Mouse (Mus musculus) hindbrain, embryonic 12.5 days (tissue): Measurements from ENCODE around the gene Gm49361. TPM values are rescaled to one million over a fixed set of nuclear protein-coding genes. Genes with fewer than 3 reads are reported as not detected.

Experiments used
- ATAC-seq: fragments of 200-750 bp; cut with Nextera tagmentation; 2 replicates; pipeline ENCODE4 v1.8.0; 2017; ENCODE audit warnings: moderate TSS enrichment; ENCODE audit not compliant: low FRiP score
- H3K27ac ChIP-seq: fragments of 300-500 bp; sonication (generic); 2 replicates; pipeline ENCODE4 v1.5.1; 2016; ENCODE audit warnings: mild to moderate bottlenecking
- H3K27me3 ChIP-seq: fragments of 300-500 bp; sonication (generic); 2 replicates; pipeline ENCODE4 v1.6.1; 2016; ENCODE audit warnings: mild to moderate bottlenecking
- H3K36me3 ChIP-seq: fragments of 300-500 bp; sonication (generic); 2 replicates; pipeline ENCODE4 v1.6.1; 2016; ENCODE audit warnings: mild to moderate bottlenecking
- H3K4me1 ChIP-seq: fragments of 300-500 bp; sonication (generic); 2 replicates; pipeline ENCODE4 v1.6.1; 2016
- H3K4me2 ChIP-seq: fragments of 300-500 bp; sonication (generic); replicated peaks from 2 replicates; pipeline ENCODE4 v1.6.1; 2016; ENCODE audit warnings: mild to moderate bottlenecking
- H3K4me3 ChIP-seq: fragments of 300-500 bp; sonication (generic); 2 replicates; pipeline ENCODE4 v1.5.1; 2016; ENCODE audit warnings: mild to moderate bottlenecking
- H3K9ac ChIP-seq: fragments of 300-500 bp; sonication (generic); 2 replicates; pipeline ENCODE4 v1.6.1; 2016; ENCODE audit warnings: mild to moderate bottlenecking, moderate library complexity
- H3K9me3 ChIP-seq: fragments of 300-500 bp; sonication (generic); replicated peaks from 2 replicates; pipeline ENCODE4 v1.6.1; 2016; ENCODE audit warnings: mild to moderate bottlenecking
- WGBS: fragments of 180-500 bp; shearing (Covaris S2); methylation state at CpG from one replicate; pipeline ENCODE4 v1.1.7; 2016; 5-methylcytosine and 5-hydroxymethylcytosine counted together
- polyA plus RNA-seq: library from polyadenylated mRNA; unstranded; fragments of >200 nt; fragmentation: Nextera tagmentation; extraction: Ambion mirVana; gene quantifications from 2 replicates; pipeline ENCODE4 v1.2.1, GENCODE M21; 2016

The Gm49361 gene
- not detected in 2 replicates for polyA plus RNA-seq

DNA sequence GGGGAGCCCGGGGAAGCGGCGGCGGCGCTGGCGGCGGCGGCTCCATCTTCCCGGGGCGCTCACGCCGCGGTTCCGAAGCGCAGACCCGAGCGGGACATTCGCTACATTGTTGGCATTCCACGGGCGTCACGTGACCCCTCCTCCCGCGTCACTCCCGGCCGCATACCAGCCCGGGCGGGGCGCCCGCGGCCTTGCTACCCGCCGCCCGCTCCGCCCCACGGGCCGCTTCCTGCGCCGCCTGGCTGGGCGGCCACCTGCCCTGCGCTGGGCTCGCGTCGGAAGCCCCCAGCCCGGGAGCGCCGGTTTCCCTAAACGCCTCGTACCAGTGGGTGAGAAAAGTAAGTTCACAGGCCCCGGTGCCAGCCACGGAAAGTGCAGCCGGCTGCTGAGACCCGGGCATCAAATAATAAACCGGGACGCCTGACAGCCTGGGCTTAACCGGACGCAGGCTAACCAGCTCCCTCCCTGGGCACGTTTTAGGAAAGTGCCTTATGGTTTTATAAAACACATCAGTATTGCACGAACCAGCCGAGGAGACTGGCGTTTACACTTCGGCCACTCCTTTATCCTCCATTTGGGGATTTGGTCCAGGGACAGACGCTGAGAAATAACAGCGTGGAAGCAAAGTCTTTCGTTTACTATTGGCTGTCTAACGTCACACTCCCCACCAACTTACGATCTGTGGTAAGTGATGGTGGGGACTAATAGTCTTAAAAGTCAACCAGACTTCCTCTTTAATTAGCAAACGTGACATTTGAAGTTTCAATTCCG lies at the start of gene Gm49361:
Gm49361 (minus strand) TSS at position 103 of the 771 bp plus-strand sequence.
- under 1% methylated on average over 58 of the region's 68 CpGs for WGBS
- peak within 1 kb of the TSS; percentile 82 for H3K27ac ChIP-seq
- H3K4me1 ChIP-seq, result peaks cover 12% of the 10 kb centered on the region; the same call in 1 of the 2 replicates
- H3K9me3 ChIP-seq, result no peaks in the 10 kb centered on the region
- H3K4me2 ChIP-seq, result peak within 1 kb of the TSS; percentile 87
- ATAC-seq, result peak; percentile 90
- H3K27me3 ChIP-seq, result 0 out of 2 replicates have a peak, but pooled peaks cover 4% of the 10 kb centered on the region
- H3K9ac ChIP-seq, result peak within 1 kb of the TSS; percentile 95
- H3K36me3 ChIP-seq, result no peaks in the 10 kb centered on the region
- peak within 1 kb of the TSS; percentile 97 for H3K4me3 ChIP-seq

DNA sequence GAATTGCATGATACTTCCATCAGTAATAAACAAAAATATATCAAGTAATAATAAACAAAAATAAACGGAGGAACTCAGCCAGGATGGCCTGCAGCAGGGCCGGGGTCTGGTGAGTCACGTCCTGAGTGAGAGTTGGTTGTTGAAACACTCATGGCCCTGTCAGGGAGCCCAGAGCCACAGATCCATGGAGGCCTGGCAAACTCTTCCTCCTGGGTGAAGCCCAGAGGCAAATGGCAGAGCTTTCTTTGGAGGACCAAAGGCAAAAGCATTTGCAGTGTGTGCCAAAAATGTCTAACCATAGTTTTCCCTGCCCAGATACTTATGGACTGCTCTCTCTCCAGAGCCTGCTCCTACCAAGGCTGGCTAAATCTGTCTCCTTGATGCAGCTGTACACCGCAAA lies 45.3 kb upstream of the Gm49361 start:
- no peak overlapping the region for H3K9ac ChIP-seq
- 81% methylated on average over 4 of the region's 4 CpGs for WGBS
- H3K9me3 ChIP-seq, result no peaks in the 10 kb centered on the region
- H3K36me3 ChIP-seq, result no peaks in the 10 kb centered on the region
- H3K27me3 ChIP-seq, result no peaks in the 10 kb centered on the region
- no peak overlapping the region for H3K27ac ChIP-seq
- no peaks in the 10 kb centered on the region for H3K4me1 ChIP-seq
- no peak overlapping the region for H3K4me3 ChIP-seq
- no peak for ATAC-seq
- H3K4me2 ChIP-seq, result no peak overlapping the region

DNA sequence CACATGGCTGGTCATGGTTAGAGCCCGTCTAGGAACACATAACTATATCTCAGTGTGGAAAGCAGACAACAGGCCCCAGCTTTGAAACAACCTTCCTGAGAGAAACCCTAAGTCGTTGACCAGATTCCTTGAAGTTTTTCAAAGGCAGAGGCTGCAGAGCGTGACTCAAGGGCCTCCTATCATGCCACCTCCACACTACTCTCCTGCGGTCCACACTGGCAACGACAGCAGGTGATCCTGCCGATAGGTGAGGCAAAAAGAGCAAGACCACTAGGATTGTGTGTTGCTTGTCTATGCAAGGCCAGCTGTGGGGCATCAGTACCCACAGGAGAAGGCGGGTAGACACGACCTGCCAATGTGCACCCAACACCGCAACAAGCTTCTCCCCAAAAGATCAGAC lies 43.9 kb upstream of the Gm49361 start:
- Histone ChIP-seq H3K9ac (no peak overlapping the region), H3K4me2 (no peak overlapping the region), H3K27me3 (no peaks in the 10 kb centered on the region), H3K27ac (no peak overlapping the region), H3K4me1 (no peaks in the 10 kb centered on the region), H3K9me3 (no peaks in the 10 kb centered on the region), H3K4me3 (no peak overlapping the region), H3K36me3 (no peaks in the 10 kb centered on the region)
- 90% methylated on average over 9 of the region's 9 CpGs for WGBS
- no peak for ATAC-seq

DNA sequence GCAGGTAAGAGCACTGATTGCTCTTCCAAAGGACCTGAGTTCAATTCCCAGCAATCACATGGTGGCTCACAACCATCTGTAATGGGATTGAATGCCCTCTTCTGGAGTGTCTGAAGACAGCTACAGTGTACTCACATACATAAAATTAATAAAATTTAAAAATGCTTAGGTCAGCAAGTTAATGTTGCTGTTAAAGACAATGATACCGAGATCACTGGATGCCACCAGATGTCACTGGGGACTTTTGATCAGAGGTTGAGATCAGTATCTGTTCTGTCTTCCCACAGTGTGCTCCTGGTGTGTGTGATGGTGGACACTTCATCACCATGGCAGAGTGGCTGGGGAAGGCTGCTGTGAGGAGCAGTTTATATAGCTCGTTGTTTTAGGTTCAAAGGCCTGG lies 43.4 kb upstream of the Gm49361 start:
- H3K4me2 ChIP-seq, result no peak overlapping the region
- no peaks in the 10 kb centered on the region for H3K9me3 ChIP-seq
- H3K4me3 ChIP-seq, result no peak overlapping the region
- 68% methylated on average over 2 of the region's 2 CpGs for WGBS
- H3K27ac ChIP-seq, result no peak overlapping the region
- H3K36me3 ChIP-seq, result no peaks in the 10 kb centered on the region
- H3K4me1 ChIP-seq, result no peaks in the 10 kb centered on the region
- H3K27me3 ChIP-seq, result no peaks in the 10 kb centered on the region
- no peak for ATAC-seq
- H3K9ac ChIP-seq, result no peak overlapping the region

DNA sequence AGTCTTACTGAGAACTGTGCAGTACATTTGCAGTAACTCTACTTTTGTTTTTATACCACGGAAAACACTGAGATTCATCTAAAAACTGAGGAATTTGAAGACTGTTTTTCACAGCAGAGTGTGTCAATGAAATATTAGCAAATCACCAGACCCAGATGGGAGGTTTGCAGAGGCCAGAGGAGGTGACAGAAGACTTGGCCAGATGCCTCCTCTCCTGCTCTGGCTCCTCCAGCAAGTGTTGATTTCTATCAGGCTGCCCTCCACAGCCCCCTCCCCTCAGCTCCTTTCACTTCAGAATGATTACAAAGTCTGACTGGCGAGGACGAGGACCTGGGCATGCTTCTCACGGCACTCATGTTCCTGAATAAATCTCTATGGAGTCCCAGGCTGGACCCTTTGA lies 41.5 kb upstream of the Gm49361 start:
- no peak overlapping the region for H3K4me3 ChIP-seq
- H3K36me3 ChIP-seq, result no peaks in the 10 kb centered on the region
- no peak overlapping the region for H3K27ac ChIP-seq
- no peaks in the 10 kb centered on the region; the same call in 1 of the 2 replicates for H3K27me3 ChIP-seq
- no peaks in the 10 kb centered on the region for H3K4me1 ChIP-seq
- no peak overlapping the region for H3K9ac ChIP-seq
- H3K9me3 ChIP-seq, result no peaks in the 10 kb centered on the region
- ATAC-seq, result no peak
- H3K4me2 ChIP-seq, result no peak overlapping the region
- 70% methylated on average over 4 of the region's 4 CpGs for WGBS

DNA sequence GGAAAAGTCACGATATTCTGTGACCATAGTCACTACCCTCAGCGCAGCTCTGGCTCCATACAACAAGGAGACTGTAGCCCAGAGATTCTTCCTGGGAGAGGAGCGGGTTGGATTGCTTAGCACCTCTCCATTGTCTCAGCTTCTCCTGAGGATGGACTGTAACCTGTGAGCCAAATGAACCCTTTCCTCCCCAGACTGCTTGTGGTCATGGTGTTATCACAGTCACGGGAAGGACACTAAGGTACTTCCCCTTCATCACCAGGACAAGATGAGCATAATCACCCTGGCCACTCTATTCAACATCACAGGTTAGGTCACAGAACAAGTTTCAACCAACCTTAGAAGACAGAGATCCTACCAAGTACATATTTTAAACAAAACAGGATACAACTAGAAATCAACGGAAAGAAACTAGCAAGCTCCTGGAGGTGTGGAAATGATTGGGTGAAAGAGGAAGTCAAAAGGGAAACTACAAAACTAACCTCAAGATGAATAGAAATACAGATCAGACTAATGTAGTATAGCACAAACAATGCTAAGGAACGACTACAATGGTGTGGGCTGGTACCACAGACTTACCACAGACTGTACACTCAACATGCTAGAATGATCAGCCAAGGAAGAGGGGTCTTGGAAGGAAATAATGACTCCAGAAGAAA lies 26.4 kb upstream of the Gm49361 start:
- no peaks in the 10 kb centered on the region for H3K9me3 ChIP-seq
- no peak overlapping the region for H3K27ac ChIP-seq
- no peak overlapping the region for H3K4me3 ChIP-seq
- no peak overlapping the region for H3K9ac ChIP-seq
- H3K36me3 ChIP-seq, result no peaks in the 10 kb centered on the region
- H3K27me3 ChIP-seq, result no peaks in the 10 kb centered on the region
- H3K4me2 ChIP-seq, result no peak overlapping the region
- no peak for ATAC-seq
- 84% methylated on average over 6 of the region's 6 CpGs for WGBS
- H3K4me1 ChIP-seq, result no peaks in the 10 kb centered on the region

DNA sequence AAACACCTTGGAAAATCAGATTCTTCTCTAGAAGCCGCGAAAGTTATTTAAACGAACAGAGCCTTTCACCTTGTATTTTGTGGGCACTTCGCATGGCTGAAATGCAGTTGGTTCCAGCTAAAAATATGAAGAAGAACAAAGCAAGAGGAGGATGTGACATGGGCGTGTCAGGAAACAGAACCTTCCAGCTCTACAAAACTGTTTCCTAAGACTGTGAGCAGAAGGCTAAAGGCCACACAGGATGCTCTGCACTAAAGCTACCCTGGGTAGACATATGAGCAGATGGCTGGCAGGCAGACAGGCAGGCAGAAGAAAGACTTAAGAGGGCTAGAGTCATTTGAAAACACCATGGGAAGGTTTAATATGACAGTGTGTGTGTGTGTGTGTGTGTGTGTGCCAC lies 23.2 kb upstream of the Gm49361 start:
- 90% methylated on average over 5 of the region's 5 CpGs for WGBS
- no peak overlapping the region for H3K27ac ChIP-seq
- no peaks in the 10 kb centered on the region for H3K9me3 ChIP-seq
- H3K36me3 ChIP-seq, result no peaks in the 10 kb centered on the region
- no peak overlapping the region for H3K4me2 ChIP-seq
- no peak overlapping the region for H3K9ac ChIP-seq
- no peaks in the 10 kb centered on the region for H3K4me1 ChIP-seq
- no peak overlapping the region for H3K4me3 ChIP-seq
- no peaks in the 10 kb centered on the region for H3K27me3 ChIP-seq
- no peak for ATAC-seq

DNA sequence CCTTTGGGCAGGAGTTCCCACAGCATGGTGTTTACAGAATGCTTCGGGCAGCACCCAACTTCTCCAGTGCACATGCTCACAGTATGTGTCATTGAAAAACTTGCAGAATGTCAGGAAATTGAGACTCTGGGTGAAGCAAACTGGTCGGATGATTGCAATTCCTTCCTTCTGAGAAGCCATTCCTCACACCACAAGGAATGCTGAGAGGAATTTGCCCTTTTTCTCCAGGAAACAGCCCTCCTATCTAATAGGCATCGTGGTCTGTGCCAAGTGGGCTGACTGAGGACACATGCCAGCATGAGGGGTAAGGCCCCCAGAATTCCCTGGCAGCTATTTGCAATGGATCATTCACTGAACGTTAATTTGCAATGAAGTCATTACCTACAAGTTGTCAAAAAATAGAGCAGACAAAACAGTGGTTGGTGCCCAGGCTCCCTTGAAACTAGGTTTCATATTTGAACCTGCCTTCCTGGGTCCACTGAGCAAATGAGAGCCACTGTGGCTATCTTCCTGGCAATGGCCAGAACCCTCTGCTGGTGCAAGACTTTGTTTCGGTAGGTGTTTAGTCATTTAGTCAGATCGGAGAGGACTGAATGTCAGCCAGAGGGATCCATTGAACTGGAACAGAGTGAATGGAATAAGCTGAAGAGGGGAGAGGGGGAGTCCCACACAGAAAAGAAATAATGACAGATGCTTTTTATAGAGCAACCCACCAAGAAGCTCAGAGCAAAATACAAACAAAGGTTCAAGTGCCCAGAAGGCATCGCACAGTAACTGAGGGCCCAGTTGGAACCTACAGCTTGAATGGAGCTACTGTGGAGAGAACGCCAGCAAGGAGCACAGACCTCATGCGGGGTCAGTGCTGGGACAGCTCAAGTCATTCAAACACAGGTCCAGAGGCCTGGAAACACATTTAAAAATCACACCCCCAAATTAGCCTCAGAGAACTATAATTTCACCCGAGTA lies 14.8 kb upstream of the Gm49361 start:
- 51% methylated on average over 10 of the region's 10 CpGs for WGBS
- Histone ChIP-seq H3K4me2 (no peak overlapping the region), H3K4me1 (peaks cover 8% of the 10 kb centered on the region; the same call in 1 of the 2 replicates), H3K27ac (no peak overlapping the region), H3K4me3 (no peak overlapping the region), H3K36me3 (no peaks in the 10 kb centered on the region), H3K9ac (no peak overlapping the region), H3K9me3 (no peaks in the 10 kb centered on the region), H3K27me3 (no peaks in the 10 kb centered on the region)
- ATAC-seq, result no peak

DNA sequence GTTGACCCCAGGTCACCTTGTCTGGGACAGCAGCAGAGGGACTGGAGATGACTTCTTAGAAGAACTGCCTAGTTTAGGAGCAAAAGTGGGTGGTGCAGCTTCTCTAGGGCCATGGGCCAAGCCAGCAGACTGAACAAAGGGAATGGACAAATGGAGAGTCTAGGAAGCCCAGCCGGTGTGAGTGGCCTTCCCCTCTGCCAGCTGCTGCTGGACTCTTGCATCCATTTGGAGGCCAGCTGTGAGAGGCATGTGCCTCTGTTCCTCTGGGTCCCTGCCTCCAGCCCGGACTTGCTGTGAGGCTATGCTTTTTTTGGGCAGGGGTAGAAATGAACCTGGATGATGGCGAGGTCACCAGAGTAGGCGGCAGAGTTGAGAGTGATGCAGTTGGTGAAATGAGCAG lies 12.3 kb upstream of the Gm49361 start, which contains the start of gene Lats2:
Lats2 (minus strand) TSS at position 152 of the 400 bp plus-strand sequence.
- H3K27me3 ChIP-seq, result no peaks in the 10 kb centered on the region
- H3K4me2 ChIP-seq, result no peak within 1 kb of the TSS
- no peak within 1 kb of the TSS for H3K27ac ChIP-seq
- 78% methylated on average over 4 of the region's 4 CpGs for WGBS
- H3K9ac ChIP-seq, result no peak within 1 kb of the TSS
- H3K9me3 ChIP-seq, result no peaks in the 10 kb centered on the region
- no peak within 1 kb of the TSS for H3K4me3 ChIP-seq
- peaks cover 8% of the 10 kb centered on the region; the same call in 1 of the 2 replicates for H3K4me1 ChIP-seq
- H3K36me3 ChIP-seq, result no peaks in the 10 kb centered on the region
- ATAC-seq, result no peak

DNA sequence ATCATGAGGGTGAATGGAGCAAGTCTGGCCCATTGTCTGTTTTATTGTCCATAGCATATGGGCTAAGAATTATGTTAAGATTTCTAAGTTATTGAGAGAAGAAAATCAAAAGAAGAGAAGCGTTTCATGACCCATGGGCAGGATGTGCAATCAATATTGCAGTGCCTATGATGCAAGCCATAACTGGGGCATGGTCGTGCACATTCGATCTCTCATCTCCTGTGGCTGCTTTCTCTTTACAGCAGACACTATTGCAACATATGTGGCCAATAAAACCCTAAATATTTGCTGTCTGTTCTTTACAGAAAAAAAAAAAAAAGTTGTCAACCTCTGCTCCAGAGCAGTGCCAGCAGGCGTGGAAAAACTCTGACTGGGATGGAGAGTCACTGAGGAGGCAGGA lies 10.2 kb upstream of the Gm49361 start:
- ATAC-seq, result no peak
- 88% methylated on average over 4 of the region's 4 CpGs for WGBS

DNA sequence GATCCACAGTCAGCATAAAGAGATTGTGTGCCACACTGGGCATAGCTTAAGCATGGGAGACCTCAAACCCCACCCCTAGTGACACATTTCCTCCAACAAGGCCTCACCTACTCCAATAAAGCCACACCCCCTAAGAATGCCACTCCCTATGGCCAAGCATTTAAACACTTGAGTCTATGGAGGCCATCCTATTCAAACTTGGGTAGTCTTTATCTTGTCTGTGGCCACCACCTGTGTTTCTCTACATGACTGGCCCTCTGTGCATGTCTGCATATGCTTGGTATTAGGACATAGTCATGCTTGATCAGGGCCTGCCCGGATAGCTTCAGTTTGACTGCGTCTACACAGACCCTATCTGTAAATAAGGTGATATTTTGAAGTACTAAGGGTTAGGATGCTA lies 9.8 kb upstream of the Gm49361 start:
- ATAC-seq, result no peak
- Histone ChIP-seq H3K9ac (no peak overlapping the region), H3K36me3 (no peaks in the 10 kb centered on the region), H3K27me3 (no peaks in the 10 kb centered on the region), H3K27ac (no peak overlapping the region), H3K4me3 (no peak overlapping the region), H3K4me2 (no peak overlapping the region), H3K4me1 (peaks cover 2% of the 10 kb centered on the region; the same call in 1 of the 2 replicates), H3K9me3 (no peaks in the 10 kb centered on the region)
- WGBS, result 88% methylated on average over 2 of the region's 2 CpGs

More for the DNA sequence above, 10.2 kb upstream of the Gm49361 start:
- H3K9me3 ChIP-seq, result no peaks in the 10 kb centered on the region
- no peak overlapping the region for H3K9ac ChIP-seq
- H3K36me3 ChIP-seq, result no peaks in the 10 kb centered on the region
- H3K4me2 ChIP-seq, result no peak overlapping the region
- no peaks in the 10 kb centered on the region for H3K27me3 ChIP-seq
- H3K4me3 ChIP-seq, result no peak overlapping the region
- no peak overlapping the region for H3K27ac ChIP-seq
- peaks cover 7% of the 10 kb centered on the region; the same call in 1 of the 2 replicates for H3K4me1 ChIP-seq
